Mouse (Mus musculus): Measurements from ENCODE around the gene Arhgap6.
A peak's percentile ranks its signal among the peaks of the same experiment; 100 is the strongest.
"Not testable (repeated sequence)": the region's sequence is repeated elsewhere in the genome, so short reads cannot be mapped to it uniquely, and the experiment has no call there.

Arhgap6 gene

GRCm38 (mm10) chrX:169319066-169319760 is 524.3 kb downstream of the Arhgap6 start:
- no peak for DNase-seq (ENCODE audit: low spot score)

GRCm38 (mm10) chrX:169319945-169320667 is 525.2 kb downstream of the Arhgap6 start, which contains the start of gene Hccs:
Gene Hccs (minus strand): TSS chrX:169320372.
- DNase-seq (ENCODE audit: low spot score), result peak; percentile 94

GRCm38 (mm10) chrX:169320668-169321005 is 525.7 kb downstream of the Arhgap6 start:
- not testable (repeated sequence) for DNase-seq (ENCODE audit: low spot score)

GRCm38 (mm10) chrX:169325929-169326595 is 531.2 kb downstream of the Arhgap6 start:
- no peak for DNase-seq (ENCODE audit: low spot score)

- peak; percentile 16 for DNase-seq (ENCODE audit: low spot score)
Measured at GRCm38 (mm10) chrX:169332264-169332663, 537.4 kb downstream of the Arhgap6 start.

GRCm38 (mm10) chrX:169337559-169337958 is 542.7 kb downstream of the Arhgap6 start:
- no peak for DNase-seq (ENCODE audit: low spot score)

GRCm38 (mm10) chrX:169338213-169338612 is 543.3 kb downstream of the Arhgap6 start:
- no peak for DNase-seq (ENCODE audit: low spot score)

Data from lung, postnatal 25 days (tissue).